Mouse (Mus musculus) forebrain, embryonic 13.5 days (tissue): Measurements from ENCODE around the gene Nol10. TPM values are rescaled to one million over a fixed set of nuclear protein-coding genes. Genes with fewer than 3 reads are reported as not detected.

Experiments used
- ATAC-seq: fragments of 200-750 bp; cut with Nextera tagmentation; 2 replicates; pipeline ENCODE4 v1.8.0; 2017
- H3K27ac ChIP-seq: fragments of 300-500 bp; sonication (generic); 2 replicates; pipeline ENCODE4 v1.5.1; 2015; ENCODE audit warnings: inconsistent platforms, mild to moderate bottlenecking, moderate library complexity
- H3K27me3 ChIP-seq: fragments of 300-500 bp; sonication (generic); 2 replicates; pipeline ENCODE4 v1.6.1; 2015; ENCODE audit warnings: mild to moderate bottlenecking, inconsistent platforms
- H3K36me3 ChIP-seq: fragments of 300-500 bp; sonication (generic); 2 replicates; pipeline ENCODE4 v1.6.1; 2015; ENCODE audit warnings: mild to moderate bottlenecking, inconsistent platforms; ENCODE audit not compliant: poor library complexity, severe bottlenecking
- H3K4me1 ChIP-seq: fragments of 300-500 bp; sonication (generic); 2 replicates; pipeline ENCODE4 v1.6.1; 2015; ENCODE audit warnings: inconsistent platforms
- H3K4me2 ChIP-seq: fragments of 300-500 bp; sonication (generic); 2 replicates; pipeline ENCODE4 v1.6.1; 2015; ENCODE audit warnings: inconsistent platforms, mild to moderate bottlenecking, moderate library complexity
- H3K4me3 ChIP-seq: fragments of 300-500 bp; sonication (generic); 2 replicates; pipeline ENCODE4 v1.5.1; 2015; ENCODE audit warnings: mild to moderate bottlenecking, inconsistent platforms
- H3K9ac ChIP-seq: fragments of 300-500 bp; sonication (generic); 2 replicates; pipeline ENCODE4 v1.6.1; 2015; ENCODE audit warnings: mild to moderate bottlenecking, inconsistent platforms
- H3K9me3 ChIP-seq: fragments of 300-500 bp; sonication (generic); replicated peaks from 2 replicates; pipeline ENCODE4 v1.6.1; 2016; ENCODE audit warnings: inconsistent platforms
- WGBS: fragments of 180-500 bp; shearing (Covaris S2); methylation state at CpG from one replicate; pipeline ENCODE4 v1.1.7; 2015; 5-methylcytosine and 5-hydroxymethylcytosine counted together
- polyA plus RNA-seq: library from polyadenylated mRNA; unstranded; fragments of >200 nt; fragmentation: Nextera tagmentation; extraction: Ambion mirVana; gene quantifications from 2 replicates; pipeline ENCODE4 v1.2.1, GENCODE M21; 2015

The Nol10 gene
- polyA plus RNA-seq, 1 experiment from 2014 or later, result 26.4 TPM

DNA sequence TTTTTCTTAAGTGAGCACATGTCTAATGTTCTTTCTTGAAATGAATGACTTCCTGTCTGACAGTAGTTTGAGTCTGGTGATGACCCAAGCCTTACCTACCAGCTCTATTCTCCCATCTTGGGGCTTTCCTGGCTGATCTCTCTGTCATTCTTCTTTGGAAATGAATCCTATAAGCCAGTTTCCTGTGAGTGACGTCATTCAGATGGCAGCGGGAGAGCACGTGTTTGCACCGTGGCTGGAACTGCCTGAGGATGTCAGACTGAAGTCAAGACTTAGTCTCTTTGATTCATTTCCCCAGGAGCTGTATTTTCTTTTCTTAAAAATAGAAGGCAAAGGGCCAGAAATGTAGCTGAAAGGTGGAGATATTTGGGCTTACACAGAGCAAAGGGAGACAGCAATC lies 42.3 kb downstream of the Nol10 start:
- ATAC-seq, result no peak
- Histone ChIP-seq H3K9me3 (no peaks in the 10 kb centered on the region), H3K4me2 (no peak overlapping the region), H3K27ac (no peak overlapping the region), H3K4me1 (0 out of 2 replicates have a peak, but pooled peaks cover 4% of the 10 kb centered on the region), H3K9ac (no peak overlapping the region), H3K27me3 (no peaks in the 10 kb centered on the region), H3K36me3 (peaks cover 9% of the 10 kb centered on the region; the same call in 1 of the 2 replicates), H3K4me3 (no peak overlapping the region)
- WGBS, result 83% methylated on average over 4 of the region's 4 CpGs

- no peaks in the 10 kb centered on the region for H3K9me3 ChIP-seq
- ATAC-seq, result no peak
- H3K36me3 ChIP-seq, result peaks cover 9% of the 10 kb centered on the region; the same call in 1 of the 2 replicates
- no peaks in the 10 kb centered on the region for H3K27me3 ChIP-seq
- WGBS, result 81% methylated on average over 13 of the region's 13 CpGs
- no peak overlapping the region for H3K4me3 ChIP-seq
- H3K4me2 ChIP-seq, result no peak overlapping the region
- H3K4me1 ChIP-seq, result peaks cover 9% of the 10 kb centered on the region; the same call in 1 of the 2 replicates
- H3K27ac ChIP-seq, result no peak overlapping the region
- no peak overlapping the region for H3K9ac ChIP-seq
Measured at GRCm38 (mm10) chr12:17393148-17393547, 44.9 kb downstream of the Nol10 start.

GRCm38 (mm10) chr12:17397150-17397549 lies 48.9 kb downstream of the Nol10 start:
- 37% methylated on average over 2 of the region's 2 CpGs for WGBS
- Histone ChIP-seq H3K4me1 (peaks cover 9% of the 10 kb centered on the region; the same call in 1 of the 2 replicates), H3K27me3 (no peaks in the 10 kb centered on the region), H3K36me3 (peaks cover 16% of the 10 kb centered on the region; the same call in 1 of the 2 replicates), H3K4me3 (no peak overlapping the region), H3K9ac (no peak overlapping the region), H3K27ac (no peak overlapping the region), H3K9me3 (no peaks in the 10 kb centered on the region), H3K4me2 (no peak overlapping the region)
- peak; percentile 95 for ATAC-seq

- Histone ChIP-seq H3K4me3 (no peak overlapping the region), H3K36me3 (peaks cover 39% of the 10 kb centered on the region), H3K9ac (no peak overlapping the region), H3K27ac (no peak overlapping the region), H3K4me2 (no peak overlapping the region), H3K9me3 (no peaks in the 10 kb centered on the region), H3K4me1 (peaks cover 9% of the 10 kb centered on the region; the same call in 1 of the 2 replicates), H3K27me3 (no peaks in the 10 kb centered on the region)
- no peak for ATAC-seq
- 98% methylated on average over 1 of the region's 1 CpGs for WGBS
Measured at GRCm38 (mm10) chr12:17401419-17401818, 53.2 kb downstream of the Nol10 start.

DNA sequence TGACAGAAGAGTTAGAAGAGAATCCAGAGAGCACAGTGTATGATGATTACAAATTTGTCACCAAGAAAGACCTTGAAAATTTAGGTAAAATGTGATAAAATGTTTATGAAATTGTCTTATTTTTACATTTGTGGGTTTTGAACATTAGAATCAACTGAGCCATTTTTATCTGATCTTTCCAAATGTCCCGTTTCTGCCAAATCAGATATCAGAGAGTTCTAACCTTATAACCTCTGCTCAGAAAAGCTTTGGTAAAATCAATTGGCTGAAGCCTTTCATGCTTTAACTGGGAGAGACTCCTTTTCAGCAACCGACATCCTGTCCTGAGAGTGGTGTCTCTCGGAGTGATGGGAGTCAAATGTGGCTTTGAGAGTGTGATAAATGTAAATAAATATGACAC lies 53.9 kb downstream of the Nol10 start:
- peaks cover 45% of the 10 kb centered on the region for H3K36me3 ChIP-seq
- no peak for ATAC-seq
- peaks cover 3% of the 10 kb centered on the region; the same call in 1 of the 2 replicates for H3K4me1 ChIP-seq
- H3K9me3 ChIP-seq, result no peaks in the 10 kb centered on the region
- WGBS, result 87% methylated on average over 3 of the region's 3 CpGs
- no peak overlapping the region for H3K27ac ChIP-seq
- H3K4me3 ChIP-seq, result no peak overlapping the region
- H3K27me3 ChIP-seq, result no peaks in the 10 kb centered on the region
- H3K4me2 ChIP-seq, result no peak overlapping the region
- H3K9ac ChIP-seq, result no peak overlapping the region

- Histone ChIP-seq H3K36me3 (peaks cover 63% of the 10 kb centered on the region), H3K4me3 (no peak overlapping the region), H3K4me2 (no peak overlapping the region), H3K27ac (no peak overlapping the region), H3K9me3 (no peaks in the 10 kb centered on the region), H3K9ac (no peak overlapping the region), H3K27me3 (no peaks in the 10 kb centered on the region), H3K4me1 (no peaks in the 10 kb centered on the region)
- ATAC-seq, result no peak
- WGBS, result 95% methylated on average over 4 of the region's 4 CpGs
Measured at GRCm38 (mm10) chr12:17403998-17404397, 55.7 kb downstream of the Nol10 start.

DNA sequence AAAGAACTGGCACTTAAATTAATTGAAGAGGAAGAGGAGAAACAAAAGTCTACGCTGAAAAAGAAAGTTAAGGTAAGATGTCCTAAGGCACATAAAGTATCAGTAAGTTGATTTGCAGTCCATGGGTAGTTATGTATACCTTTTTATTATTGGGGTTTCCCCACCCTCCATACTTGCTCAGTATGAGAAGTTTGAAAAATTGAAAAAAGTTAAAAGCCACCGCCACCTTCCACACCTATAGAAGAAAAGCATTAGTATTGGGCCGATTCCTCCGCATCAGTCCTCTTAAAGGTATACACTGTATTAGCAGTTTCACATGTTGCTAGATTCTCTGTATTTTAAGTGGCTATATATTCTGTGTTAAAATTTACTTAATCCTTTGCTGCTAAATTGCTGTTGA lies 58.6 kb downstream of the Nol10 start:
- Histone ChIP-seq H3K4me1 (no peaks in the 10 kb centered on the region), H3K36me3 (peaks cover 65% of the 10 kb centered on the region), H3K9ac (no peak overlapping the region), H3K27ac (no peak overlapping the region), H3K9me3 (no peaks in the 10 kb centered on the region), H3K4me3 (no peak overlapping the region), H3K4me2 (no peak overlapping the region), H3K27me3 (no peaks in the 10 kb centered on the region)
- no peak for ATAC-seq
- 99% methylated on average over 4 of the region's 4 CpGs for WGBS

- ATAC-seq, result no peak
- Histone ChIP-seq H3K9ac (no peak overlapping the region), H3K4me2 (no peak overlapping the region), H3K4me3 (no peak overlapping the region), H3K27ac (no peak overlapping the region), H3K36me3 (peaks cover 62% of the 10 kb centered on the region), H3K27me3 (no peaks in the 10 kb centered on the region), H3K4me1 (no peaks in the 10 kb centered on the region), H3K9me3 (no peaks in the 10 kb centered on the region)
- 93% methylated on average over 7 of the region's 7 CpGs for WGBS
Measured at GRCm38 (mm10) chr12:17408312-17408711, 60.1 kb downstream of the Nol10 start.

DNA sequence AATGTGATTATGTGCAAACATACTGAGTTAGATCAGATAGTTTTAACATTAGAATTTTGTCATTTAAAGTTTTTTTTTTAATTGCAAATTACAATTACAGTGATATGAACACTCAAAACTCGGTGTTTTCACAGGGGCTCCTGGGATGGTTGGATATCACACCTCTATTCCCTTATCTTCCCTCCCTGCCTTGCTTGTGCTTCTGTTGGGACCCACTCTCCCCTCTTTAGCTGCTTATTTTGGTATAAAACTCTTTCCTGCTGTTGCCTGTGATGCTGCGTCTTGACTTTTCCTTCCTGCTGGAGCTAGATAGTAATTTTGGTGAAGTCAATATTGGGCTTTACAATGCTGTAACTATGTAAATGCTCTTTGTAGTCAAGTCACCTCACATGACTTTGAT lies 63.0 kb downstream of the Nol10 start:
- Histone ChIP-seq H3K4me2 (no peak overlapping the region), H3K9ac (no peak overlapping the region), H3K9me3 (no peaks in the 10 kb centered on the region), H3K4me1 (no peaks in the 10 kb centered on the region), H3K36me3 (peaks cover 44% of the 10 kb centered on the region), H3K4me3 (no peak overlapping the region), H3K27ac (no peak overlapping the region), H3K27me3 (no peaks in the 10 kb centered on the region)
- whole genome bisulfite sequencing, result 97% methylated on average over 2 of the region's 2 CpGs
- no peak for ATAC-seq

DNA sequence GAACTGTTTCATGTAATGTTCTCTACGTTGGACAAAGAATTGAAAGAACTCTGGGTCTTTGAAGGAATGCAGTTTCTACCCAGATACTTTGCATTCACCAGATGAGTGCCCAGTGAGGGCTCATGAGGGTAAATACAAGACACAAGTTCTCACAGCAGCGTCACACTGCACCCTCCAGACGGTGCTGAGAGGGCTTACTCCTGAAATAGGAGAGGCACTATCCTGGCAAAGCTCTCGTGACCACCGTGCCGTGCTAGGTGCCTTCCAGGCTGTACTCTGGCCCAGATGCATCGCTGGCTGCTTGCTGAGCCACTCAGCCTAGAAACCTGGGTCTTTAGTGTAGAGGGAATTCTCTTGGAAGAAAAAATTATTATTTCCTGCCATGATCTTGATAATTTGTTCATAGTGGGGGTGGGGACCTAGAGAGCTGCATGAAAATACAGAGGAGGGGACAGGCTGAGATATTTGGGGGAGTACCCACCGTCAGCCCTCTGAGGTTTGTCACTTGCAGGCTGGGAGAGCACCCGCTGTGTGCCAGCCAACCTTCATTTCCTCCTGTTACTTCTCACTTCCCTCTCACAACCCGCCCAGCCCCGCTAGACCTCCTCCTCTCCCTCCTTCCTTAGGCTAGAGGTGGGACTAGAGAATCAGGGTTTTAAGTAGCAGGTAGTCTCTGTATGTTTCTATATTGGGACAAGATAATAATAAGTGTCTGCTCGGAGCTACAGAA lies 63.7 kb downstream of the Nol10 start:
- H3K4me3 ChIP-seq, result no peak overlapping the region
- ATAC-seq, result no peak
- H3K9me3 ChIP-seq, result no peaks in the 10 kb centered on the region
- H3K9ac ChIP-seq, result no peak overlapping the region
- 87% methylated on average over 12 of the region's 12 CpGs for WGBS
- no peaks in the 10 kb centered on the region for H3K27me3 ChIP-seq
- no peaks in the 10 kb centered on the region for H3K4me1 ChIP-seq
- H3K27ac ChIP-seq, result no peak overlapping the region
- no peak overlapping the region for H3K4me2 ChIP-seq
- peaks cover 44% of the 10 kb centered on the region for H3K36me3 ChIP-seq

DNA sequence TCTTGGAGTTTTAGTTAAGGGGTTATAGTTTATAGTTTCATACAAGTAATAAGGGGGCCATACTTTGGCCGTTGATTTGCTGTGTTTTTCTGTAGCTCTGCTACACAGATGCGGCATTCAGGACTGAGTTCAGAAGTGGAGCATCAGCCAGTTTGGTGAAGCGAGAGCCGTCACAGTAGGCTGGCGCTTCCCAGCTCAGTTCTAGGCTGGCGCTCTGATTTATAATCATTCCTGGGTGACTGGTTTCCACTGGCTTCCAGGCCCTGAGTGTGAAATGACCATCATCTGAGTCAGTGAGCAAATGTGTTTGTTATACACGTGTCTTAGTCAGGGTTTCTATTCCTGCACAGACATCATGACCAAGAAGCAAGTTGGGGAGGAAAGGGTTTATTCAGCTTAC lies 66.5 kb downstream of the Nol10 start:
- Histone ChIP-seq H3K4me2 (no peak overlapping the region), H3K4me3 (no peak overlapping the region)
- WGBS, result 93% methylated on average over 7 of the region's 7 CpGs

GRCm38 (mm10) chr12:17420168-17420810 lies 72.0 kb downstream of the Nol10 start:
- Histone ChIP-seq H3K4me3 (no peak overlapping the region), H3K27me3 (no peaks in the 10 kb centered on the region), H3K4me1 (no peaks in the 10 kb centered on the region), H3K9me3 (no peaks in the 10 kb centered on the region), H3K27ac (no peak overlapping the region), H3K4me2 (no peak overlapping the region), H3K36me3 (peaks cover 76% of the 10 kb centered on the region), H3K9ac (no peak overlapping the region)
- ATAC-seq, result no peak
- 54% methylated on average over 3 of the region's 3 CpGs for WGBS

More for the DNA sequence above, 66.5 kb downstream of the Nol10 start:
- Histone ChIP-seq H3K36me3 (peaks cover 50% of the 10 kb centered on the region), H3K27me3 (no peaks in the 10 kb centered on the region), H3K9me3 (no peaks in the 10 kb centered on the region), H3K4me1 (no peaks in the 10 kb centered on the region), H3K9ac (no peak overlapping the region), H3K27ac (no peak overlapping the region)
- ATAC-seq, result no peak
